ENCODE assay signal across 47 mouse cellular contexts in the genomic region with DNA sequence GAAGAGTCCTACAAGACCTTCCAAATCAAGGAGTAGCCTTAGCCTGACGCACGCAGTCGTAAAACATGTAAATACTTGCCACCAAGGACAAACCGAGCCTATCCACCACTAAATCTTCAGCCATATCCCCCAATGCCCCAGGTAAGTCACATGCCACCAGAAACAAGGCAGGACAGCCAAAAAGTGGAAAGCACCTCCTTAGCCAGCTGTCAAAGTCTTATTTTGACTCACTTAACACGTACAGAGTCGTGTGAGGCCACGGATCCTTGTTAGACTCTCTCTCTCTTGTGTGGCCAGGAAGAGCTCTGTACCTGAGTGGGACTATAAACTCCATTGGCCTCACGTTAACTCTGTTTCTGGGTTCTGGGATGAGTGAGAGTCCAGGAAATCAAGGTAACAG. TPM values are rescaled to one million over a fixed set of nuclear protein-coding genes. Genes with fewer than 3 reads are reported as not detected.
"Had no signal": no experiment of that assay in that cellular context is flagged by ENCODE, and none has a peak within 500 bp of the region (broad histone marks: within the 10 kb centered on the region; RNA-seq: fewer than 3 reads in every experiment).

No protein-coding gene starts in this region.

- H3K9ac ChIP-seq: limb, embryonic 12.5 days; limb, embryonic 13.5 days; limb, embryonic 15.5 days; liver, embryonic 12.5 days; liver, embryonic 13.5 days; liver, embryonic 14.5 days; liver, embryonic 15.5 days; liver, postnatal 0 days; lung, embryonic 14.5 days; lung, embryonic 15.5 days; midbrain, embryonic 12.5 days; midbrain, embryonic 13.5 days; midbrain, embryonic 15.5 days; neural tube, embryonic 12.5 days had no signal

- H3K27me3 ChIP-seq: lung, embryonic 15.5 days had no signal

- H3K27ac ChIP-seq: limb, embryonic 10.5 days; limb, embryonic 12.5 days; limb, embryonic 13.5 days; limb, embryonic 15.5 days; liver, embryonic 12.5 days; liver, embryonic 13.5 days; liver, embryonic 14.5 days; liver, embryonic 15.5 days; lung, embryonic 15.5 days; macrophage; midbrain, embryonic 10.5 days; midbrain, embryonic 12.5 days; midbrain, embryonic 13.5 days; midbrain, embryonic 15.5 days; neural tube, embryonic 12.5 days had no signal

- DNase-seq: left cerebral cortex, postnatal 4 days; liver; liver, embryonic 13.5 days; liver, postnatal 0 days; lung, adult 18-20 months; lung, adult 2 months; lung, embryonic 14.5 days; lung, postnatal 10 days; lung, postnatal 14 days; lung, postnatal 36 days; lung, postnatal 4 days; midbrain, embryonic 14.5 days had no signal

- H3K36me3 ChIP-seq: limb, embryonic 10.5 days; limb, embryonic 12.5 days; limb, embryonic 13.5 days; limb, embryonic 15.5 days; liver, embryonic 12.5 days; liver, embryonic 13.5 days; liver, embryonic 15.5 days; lung, embryonic 15.5 days; midbrain, embryonic 10.5 days; midbrain, embryonic 12.5 days; midbrain, embryonic 13.5 days; midbrain, embryonic 15.5 days; neural tube, embryonic 12.5 days had no signal

- H3K9me3 ChIP-seq: limb, embryonic 10.5 days; limb, embryonic 15.5 days; liver, embryonic 12.5 days; liver, embryonic 13.5 days; liver, embryonic 15.5 days; lung, embryonic 15.5 days; midbrain, embryonic 10.5 days; midbrain, embryonic 12.5 days; midbrain, embryonic 15.5 days; neural tube, embryonic 12.5 days had no signal

- H3K4me3 ChIP-seq: limb, embryonic 10.5 days; limb, embryonic 12.5 days; limb, embryonic 13.5 days; limb, embryonic 15.5 days; liver, embryonic 12.5 days; liver, embryonic 13.5 days; liver, embryonic 15.5 days; lung, embryonic 15.5 days; megakaryocyte, embryonic 14.5 days; midbrain, embryonic 10.5 days; midbrain, embryonic 12.5 days; midbrain, embryonic 13.5 days; midbrain, embryonic 15.5 days; myocyte; neural tube, embryonic 12.5 days had no signal

- H3K4me1 ChIP-seq: limb, embryonic 10.5 days; limb, embryonic 12.5 days; limb, embryonic 13.5 days; limb, embryonic 15.5 days; liver, embryonic 12.5 days; liver, embryonic 13.5 days; liver, embryonic 15.5 days; lung, embryonic 15.5 days; midbrain, embryonic 12.5 days; midbrain, embryonic 13.5 days; midbrain, embryonic 15.5 days; neural tube, embryonic 12.5 days had no signal

- H3K4me2 ChIP-seq: limb, embryonic 12.5 days; limb, embryonic 13.5 days; limb, embryonic 15.5 days; liver, embryonic 11.5 days; liver, embryonic 12.5 days; liver, embryonic 13.5 days; liver, embryonic 15.5 days; lung, embryonic 14.5 days; lung, embryonic 15.5 days; midbrain, embryonic 11.5 days; midbrain, embryonic 12.5 days; midbrain, embryonic 13.5 days; midbrain, embryonic 15.5 days; neural tube, embryonic 12.5 days had no signal

RNA-seq across cellular contexts. Expression of a gene that starts 20.0 kb away (rescaled TPM):
- total RNA-seq: liver, adult 2 months; megakaryocyte progenitor cell, adult 5-6 weeks; megakaryocyte, adult 5-6 weeks; megakaryocyte-erythroid progenitor cell, adult 5-6 weeks; monocyte, adult 5-6 weeks had no signal
- polyA plus RNA-seq: liver, adult 2 months; liver, embryonic 13.5 days; liver, embryonic 14.5 days; liver, embryonic 15.5 days; liver, embryonic 16.5 days; liver, postnatal 0 days; macrophage; myocyte had no signal

RNA-seq across cellular contexts. Expression of a gene that starts 49.9 kb away (rescaled TPM):
- total RNA-seq: left cerebral cortex, postnatal 10 days; left cerebral cortex, postnatal 14 days; left cerebral cortex, postnatal 25 days; left cerebral cortex, postnatal 36 days; left cerebral cortex, postnatal 4 days; liver, adult 2 months; megakaryocyte progenitor cell, adult 5-6 weeks; megakaryocyte, adult 5-6 weeks; megakaryocyte-erythroid progenitor cell, adult 5-6 weeks; midbrain, postnatal 0 days; monocyte, adult 5-6 weeks had no signal
- polyA plus RNA-seq: limb, embryonic 10.5 days; limb, embryonic 11.5 days; limb, embryonic 12.5 days; limb, embryonic 13.5 days; limb, embryonic 14.5 days; limb, embryonic 15.5 days; liver, adult 2 months; liver, embryonic 11.5 days; liver, embryonic 12.5 days; liver, embryonic 13.5 days; liver, embryonic 14.5 days; liver, embryonic 15.5 days; liver, embryonic 16.5 days; liver, postnatal 0 days; lung, adult 2 months; lung, embryonic 14.5 days; lung, embryonic 15.5 days; lung, embryonic 16.5 days; lung, postnatal 0 days; macrophage; midbrain, embryonic 10.5 days; midbrain, embryonic 11.5 days; midbrain, embryonic 12.5 days; midbrain, embryonic 13.5 days; midbrain, embryonic 14.5 days; midbrain, embryonic 15.5 days; midbrain, embryonic 16.5 days; midbrain, postnatal 0 days; myocyte; neural tube, embryonic 11.5 days; neural tube, embryonic 12.5 days had no signal
